Mouse (Mus musculus): ENCODE measurements around the gene Adad1. TPM values are rescaled to one million over a fixed set of nuclear protein-coding genes. Genes with fewer than 3 reads are reported as not detected.

The Adad1 gene
- polyA plus RNA-seq (2015; fragmentation: Nextera tagmentation; extraction: Ambion mirVana), result 0.09 and 0.25 TPM in 2 replicates

- Histone ChIP-seq H3K9ac (no peak within 1 kb of the TSS), H3K36me3 (replicated peaks) (no peaks in the 10 kb centered on the region), H3K27me3 (replicated peaks) (no peaks in the 10 kb centered on the region), H3K4me1 (no peaks in the 10 kb centered on the region), H3K4me3 (0 out of 2 replicates have a peak within 1 kb of the TSS, but pooled peaks have one; percentile 8), H3K4me2 (peak within 1 kb of the TSS; percentile 21; the same call in 1 of the 2 replicates), H3K9me3 (0 out of 2 replicates have a peak, but pooled peaks cover 10% of the 10 kb centered on the region), H3K27ac (no peak within 1 kb of the TSS)
- ATAC-seq (replicated peaks), result no peak
- 58% methylated on average over 39 of the region's 39 CpGs for WGBS
Observed at GRCm38 (mm10) chr3:37063406-37063805, at the start of gene Adad1. Adad1 (plus strand) TSS chr3:37063527.

- Histone ChIP-seq H3K9me3 (no peaks in the 10 kb centered on the region), H3K4me2 (no peak overlapping the region), H3K4me3 (no peak overlapping the region), H3K36me3 (replicated peaks) (peaks cover 32% of the 10 kb centered on the region), H3K4me1 (no peaks in the 10 kb centered on the region), H3K27me3 (replicated peaks) (no peaks in the 10 kb centered on the region), H3K9ac (no peak overlapping the region), H3K27ac (no peak overlapping the region)
- WGBS, result 91% methylated on average over 2 of the region's 2 CpGs
- no peak for ATAC-seq (replicated peaks)
Observed at GRCm38 (mm10) chr3:37037979-37038378, 25.3 kb upstream of the Adad1 start.

GRCm38 (mm10) chr3:37039811-37040210 is 23.5 kb upstream of the Adad1 start:
- no peaks in the 10 kb centered on the region for H3K9me3 ChIP-seq
- H3K4me2 ChIP-seq, result no peak overlapping the region
- H3K9ac ChIP-seq, result no peak overlapping the region
- ATAC-seq (replicated peaks), result no peak
- H3K27ac ChIP-seq, result no peak overlapping the region
- peaks cover 39% of the 10 kb centered on the region for H3K36me3 ChIP-seq (replicated peaks)
- no peak overlapping the region for H3K4me3 ChIP-seq
- no peaks in the 10 kb centered on the region for H3K27me3 ChIP-seq (replicated peaks)
- no peaks in the 10 kb centered on the region for H3K4me1 ChIP-seq

DNA sequence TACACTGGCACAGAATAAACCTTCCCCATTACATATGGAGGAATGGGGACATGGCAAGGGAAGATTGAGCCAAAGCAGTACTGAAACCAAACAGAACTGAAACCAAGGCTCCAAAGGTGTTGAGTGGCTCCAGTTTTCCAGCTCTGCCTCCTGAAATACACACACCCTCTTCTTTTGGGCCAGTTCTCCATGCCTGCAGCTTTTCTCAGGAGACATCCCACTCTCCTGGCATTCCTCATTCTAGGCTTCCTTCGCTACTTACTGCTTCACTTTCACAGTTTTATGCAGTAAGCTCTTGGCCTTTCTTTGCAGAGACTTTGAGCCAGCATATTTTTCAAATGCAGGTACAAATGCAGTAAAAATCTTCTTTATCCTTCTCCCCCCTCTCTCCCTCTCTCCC is 11.8 kb upstream of the Adad1 start:
- Histone ChIP-seq H3K9ac (no peak overlapping the region), H3K27me3 (replicated peaks) (no peaks in the 10 kb centered on the region), H3K4me3 (no peak overlapping the region), H3K4me1 (no peaks in the 10 kb centered on the region), H3K36me3 (replicated peaks) (peaks cover 23% of the 10 kb centered on the region), H3K4me2 (no peak overlapping the region), H3K27ac (no peak overlapping the region), H3K9me3 (no peaks in the 10 kb centered on the region)
- 100% methylated on average over 1 of the region's 1 CpGs for WGBS
- no peak for ATAC-seq (replicated peaks)

- Histone ChIP-seq H3K4me1 (no peaks in the 10 kb centered on the region), H3K4me2 (no peak overlapping the region), H3K27me3 (replicated peaks) (no peaks in the 10 kb centered on the region), H3K9me3 (no peaks in the 10 kb centered on the region), H3K4me3 (no peak overlapping the region), H3K9ac (no peak overlapping the region), H3K27ac (no peak overlapping the region), H3K36me3 (replicated peaks) (no peaks in the 10 kb centered on the region)
- ATAC-seq (replicated peaks), result no peak
Observed at GRCm38 (mm10) chr3:37073211-37073610, 9.9 kb downstream of the Adad1 start.

DNA sequence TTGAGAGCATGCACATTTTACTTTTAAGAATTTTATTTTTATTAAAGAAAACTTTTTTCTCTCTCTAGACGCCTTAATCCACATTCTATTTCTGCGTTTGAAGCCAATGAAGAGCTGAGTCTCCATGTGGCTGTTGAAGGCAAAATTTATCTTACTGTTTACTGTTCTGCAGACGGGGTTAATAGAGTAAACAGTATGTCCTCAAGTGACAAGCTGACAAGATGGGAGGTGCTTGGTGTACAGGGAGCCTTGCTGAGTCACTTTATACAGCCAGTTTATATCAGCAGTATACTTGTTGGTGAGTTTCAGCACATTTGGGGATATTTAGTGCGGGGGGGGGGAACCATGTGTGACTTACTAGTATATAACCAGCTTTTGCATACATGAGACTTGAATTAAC is 21.5 kb downstream of the Adad1 start:
- ATAC-seq (replicated peaks), result no peak
- Histone ChIP-seq H3K27me3 (replicated peaks) (no peaks in the 10 kb centered on the region), H3K27ac (no peak overlapping the region), H3K4me2 (no peak overlapping the region), H3K36me3 (replicated peaks) (no peaks in the 10 kb centered on the region), H3K4me1 (no peaks in the 10 kb centered on the region), H3K9me3 (no peaks in the 10 kb centered on the region), H3K9ac (no peak overlapping the region), H3K4me3 (no peak overlapping the region)
- WGBS, result 84% methylated on average over 4 of the region's 4 CpGs

DNA sequence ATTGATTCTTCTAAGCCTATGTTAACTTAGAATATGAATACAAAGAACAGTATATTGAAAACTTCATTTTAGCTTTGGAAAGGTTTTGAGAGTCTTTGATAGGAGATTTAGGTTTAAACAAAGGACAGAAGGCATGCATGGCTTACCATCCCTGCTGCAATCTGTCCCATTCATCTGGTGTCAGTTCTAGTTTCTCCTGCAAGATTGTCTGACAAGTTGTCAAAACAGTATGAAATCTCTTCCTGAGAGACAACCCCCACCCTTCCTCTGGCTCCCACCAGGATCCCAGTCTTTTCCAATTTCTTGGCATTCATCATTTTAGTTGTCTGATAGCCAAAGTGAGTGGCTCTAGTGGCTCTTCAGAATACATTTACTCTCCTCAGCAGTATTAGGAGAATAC is 27.4 kb downstream of the Adad1 start:
- Histone ChIP-seq H3K36me3 (replicated peaks) (no peaks in the 10 kb centered on the region), H3K9ac (no peak overlapping the region), H3K4me3 (no peak overlapping the region), H3K4me1 (no peaks in the 10 kb centered on the region), H3K27ac (no peak overlapping the region), H3K9me3 (no peaks in the 10 kb centered on the region), H3K4me2 (no peak overlapping the region), H3K27me3 (replicated peaks) (no peaks in the 10 kb centered on the region)
- ATAC-seq (replicated peaks), result no peak

DNA sequence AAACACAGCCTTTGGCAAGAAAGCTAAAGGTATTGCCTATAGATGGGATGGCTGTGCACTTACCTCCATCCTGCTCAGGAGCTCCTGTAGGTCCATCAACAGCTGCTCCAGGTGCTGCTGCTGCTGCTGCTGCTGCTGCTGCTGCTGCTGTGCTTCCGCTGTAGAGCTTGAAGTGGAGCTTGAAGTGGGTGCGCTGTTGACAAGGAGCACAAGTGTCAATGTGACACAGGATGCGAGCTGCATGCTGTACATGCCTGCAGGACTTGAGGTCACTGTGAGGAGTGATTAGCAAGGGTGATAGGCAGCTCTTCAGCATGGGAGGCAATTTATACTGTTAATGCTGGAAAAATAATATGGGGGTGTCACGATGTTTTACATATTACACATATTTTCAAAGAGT is 62.3 kb downstream of the Adad1 start, which contains the start of gene Il2:
Gene Il2 (minus strand): TSS at position 305 of the 400 bp plus-strand sequence.
- 90% methylated on average over 4 of the region's 4 CpGs for WGBS
- no peak for ATAC-seq (replicated peaks)
- Histone ChIP-seq H3K4me3 (no peak within 1 kb of the TSS), H3K27ac (no peak within 1 kb of the TSS), H3K9ac (no peak within 1 kb of the TSS), H3K4me1 (no peaks in the 10 kb centered on the region), H3K36me3 (replicated peaks) (no peaks in the 10 kb centered on the region), H3K4me2 (no peak within 1 kb of the TSS), H3K9me3 (no peaks in the 10 kb centered on the region), H3K27me3 (replicated peaks) (no peaks in the 10 kb centered on the region)

DNA sequence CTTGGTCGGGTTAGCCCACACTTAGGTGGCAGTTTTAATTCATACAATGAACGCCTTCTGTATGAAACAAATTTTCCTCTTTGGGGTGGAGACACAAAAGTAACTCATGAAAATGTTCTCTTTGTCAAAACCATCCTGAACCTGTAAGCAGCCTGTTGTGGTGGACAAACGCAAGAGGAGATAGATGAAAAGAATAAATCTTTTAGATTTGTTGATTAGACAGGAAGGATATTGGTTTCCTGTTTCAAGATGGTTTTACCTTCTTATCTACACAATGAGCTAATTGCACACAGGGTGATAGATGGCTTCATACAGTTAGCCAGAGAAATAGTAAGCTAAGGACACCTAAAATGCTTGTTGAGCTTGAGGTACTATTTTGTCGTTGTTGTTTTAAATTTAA is 62.8 kb downstream of the Adad1 start:
- ATAC-seq (replicated peaks), result no peak
- Histone ChIP-seq H3K4me2 (no peak overlapping the region), H3K4me1 (no peaks in the 10 kb centered on the region), H3K4me3 (no peak overlapping the region), H3K9me3 (no peaks in the 10 kb centered on the region), H3K9ac (no peak overlapping the region), H3K36me3 (replicated peaks) (no peaks in the 10 kb centered on the region), H3K27ac (no peak overlapping the region), H3K27me3 (replicated peaks) (no peaks in the 10 kb centered on the region)
- WGBS, result 92% methylated on average over 4 of the region's 4 CpGs

GRCm38 (mm10) chr3:37128269-37128668 is 64.9 kb downstream of the Adad1 start:
- no peak overlapping the region for H3K9ac ChIP-seq
- H3K36me3 ChIP-seq (replicated peaks), result no peaks in the 10 kb centered on the region
- H3K4me2 ChIP-seq, result no peak overlapping the region
- no peak for ATAC-seq (replicated peaks)
- 60% methylated on average over 4 of the region's 4 CpGs for WGBS
- H3K9me3 ChIP-seq, result no peaks in the 10 kb centered on the region
- no peak overlapping the region for H3K27ac ChIP-seq
- no peaks in the 10 kb centered on the region for H3K4me1 ChIP-seq
- H3K27me3 ChIP-seq (replicated peaks), result no peaks in the 10 kb centered on the region
- H3K4me3 ChIP-seq, result no peak overlapping the region

GRCm38 (mm10) chr3:37129063-37129462 is 65.7 kb downstream of the Adad1 start:
- Histone ChIP-seq H3K27me3 (replicated peaks) (no peaks in the 10 kb centered on the region), H3K27ac (no peak overlapping the region), H3K36me3 (replicated peaks) (no peaks in the 10 kb centered on the region), H3K4me3 (no peak overlapping the region), H3K9me3 (no peaks in the 10 kb centered on the region), H3K4me2 (no peak overlapping the region), H3K9ac (no peak overlapping the region), H3K4me1 (no peaks in the 10 kb centered on the region)
- ATAC-seq (replicated peaks), result no peak
- 68% methylated on average over 2 of the region's 2 CpGs for WGBS

- H3K4me2 ChIP-seq, result no peak overlapping the region
- H3K27me3 ChIP-seq (replicated peaks), result no peaks in the 10 kb centered on the region
- 87% methylated on average over 4 of the region's 4 CpGs for WGBS
- H3K4me1 ChIP-seq, result no peaks in the 10 kb centered on the region
- no peaks in the 10 kb centered on the region for H3K36me3 ChIP-seq (replicated peaks)
- no peak overlapping the region for H3K9ac ChIP-seq
- no peak overlapping the region for H3K4me3 ChIP-seq
- ATAC-seq (replicated peaks), result no peak
- H3K27ac ChIP-seq, result no peak overlapping the region
- H3K9me3 ChIP-seq, result no peaks in the 10 kb centered on the region
Observed at GRCm38 (mm10) chr3:37137231-37137630, 73.9 kb downstream of the Adad1 start.

DNA sequence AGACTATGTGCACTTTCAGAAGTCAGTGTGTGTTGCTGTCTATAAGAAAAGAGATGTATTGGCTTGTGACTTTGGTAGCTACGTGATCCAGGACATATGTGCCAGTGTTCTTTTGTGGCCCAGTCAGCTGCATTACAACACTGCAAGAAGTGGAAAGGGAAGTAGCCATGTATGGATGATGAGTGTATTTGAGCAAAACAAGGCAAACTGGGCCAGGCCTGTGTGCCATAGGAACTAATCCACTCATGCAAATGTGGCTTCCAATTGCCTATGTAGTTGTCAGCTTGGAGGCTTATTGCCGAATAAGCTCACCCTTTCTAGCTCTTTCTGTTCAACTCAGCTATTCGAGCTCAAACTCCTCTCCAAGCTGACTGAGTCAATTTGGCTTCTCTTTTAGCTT is 75.9 kb downstream of the Adad1 start:
- WGBS, result 77% methylated on average over 3 of the region's 3 CpGs
- Histone ChIP-seq H3K9ac (no peak overlapping the region), H3K27ac (no peak overlapping the region)

More for the DNA sequence above, 75.9 kb downstream of the Adad1 start:
- H3K36me3 ChIP-seq (replicated peaks), result no peaks in the 10 kb centered on the region
- no peak overlapping the region for H3K4me2 ChIP-seq
- H3K27me3 ChIP-seq (replicated peaks), result no peaks in the 10 kb centered on the region
- no peaks in the 10 kb centered on the region for H3K9me3 ChIP-seq
- ATAC-seq (replicated peaks), result no peak
- H3K4me3 ChIP-seq, result no peak overlapping the region
- H3K4me1 ChIP-seq, result no peaks in the 10 kb centered on the region

Measured in midbrain, embryonic 15.5 days (tissue).